Mouse (Mus musculus) limb, embryonic 12.5 days (tissue): ENCODE measurements around the gene Shroom1. TPM values are rescaled to one million over a fixed set of nuclear protein-coding genes. Genes with fewer than 3 reads are reported as not detected.

Experiments
- ATAC-seq: fragments of 200-750 bp; cut with Nextera tagmentation; 2 replicates; pipeline ENCODE4 v1.8.0; 2017; ENCODE audit warnings: low read depth, moderate TSS enrichment; ENCODE audit not compliant: insufficient number of reproducible peaks, insufficient read depth, low FRiP score, low TSS enrichment
- H3K27ac ChIP-seq: fragments of 300-500 bp; sonication (generic); 2 replicates; pipeline ENCODE4 v1.5.1; 2016; ENCODE audit warnings: mild to moderate bottlenecking, moderate library complexity
- H3K27me3 ChIP-seq: fragments of 300-500 bp; sonication (generic); 2 replicates; pipeline ENCODE4 v1.6.1; 2016; ENCODE audit warnings: mild to moderate bottlenecking, moderate library complexity
- H3K36me3 ChIP-seq: fragments of 300-500 bp; sonication (generic); 2 replicates; pipeline ENCODE4 v1.6.1; 2016; ENCODE audit warnings: mild to moderate bottlenecking, moderate library complexity
- H3K4me1 ChIP-seq: fragments of 300-500 bp; sonication (generic); replicated peaks from 2 replicates; pipeline ENCODE4 v1.6.1; 2016
- H3K4me2 ChIP-seq: fragments of 300-500 bp; sonication (generic); 2 replicates; pipeline ENCODE4 v1.6.1; 2016; ENCODE audit warnings: mild to moderate bottlenecking, moderate library complexity
- H3K4me3 ChIP-seq: fragments of 300-500 bp; sonication (generic); replicated peaks from 2 replicates; pipeline ENCODE4 v1.5.1; 2016; ENCODE audit warnings: mild to moderate bottlenecking
- H3K9ac ChIP-seq: fragments of 300-500 bp; sonication (generic); replicated peaks from 2 replicates; pipeline ENCODE4 v1.6.1; 2016; ENCODE audit warnings: mild to moderate bottlenecking, moderate library complexity
- H3K9me3 ChIP-seq: fragments of 300-500 bp; sonication (generic); 2 replicates; pipeline ENCODE4 v1.6.1; 2016; ENCODE audit warnings: mild to moderate bottlenecking, moderate library complexity
- WGBS: fragments of 180-500 bp; shearing (Covaris S2); methylation state at CpG from one replicate; pipeline ENCODE4 v1.1.7; 2016; 5-methylcytosine and 5-hydroxymethylcytosine counted together
- microRNA-seq: library from miRNA; unstranded; fragments of <30 nt; microRNA quantifications from one replicate; pipeline ENCODE4, GENCODE M21; 2017
- polyA plus RNA-seq: library from polyadenylated mRNA; unstranded; fragments of >200 nt; fragmentation: Nextera tagmentation; extraction: Ambion mirVana; gene quantifications from 2 replicates; pipeline ENCODE4 v1.2.1, GENCODE M21; 2016

Shroom1 gene
- polyA plus RNA-seq, 1 experiment from 2014 or later = 6.8 TPM

GRCm38 (mm10) chr11:53516775-53517627 lies 60.0 kb downstream of the Shroom1 start:
- Histone ChIP-seq H3K4me3 (no peak overlapping the region), H3K9ac (no peak overlapping the region), H3K4me1 (peaks cover 31% of the 10 kb centered on the region), H3K9me3 (no peaks in the 10 kb centered on the region), H3K36me3 (no peaks in the 10 kb centered on the region), H3K27ac (no peak overlapping the region), H3K27me3 (no peaks in the 10 kb centered on the region), H3K4me2 (no peak overlapping the region)
- ATAC-seq = no peak
- 35% methylated on average over 8 of the region's 8 CpGs for WGBS

Small RNA genes within 50 kb of the gene (microRNA-seq; reads per million reads assigned to microRNA genes)
- gene Mir6920 = not detected

Other genes with a start within 250 kb of the Shroom1 start
- 108 and 118 TPM in 2 replicates for gene Hspa4, start 156.7 kb upstream of the Shroom1 start, polyA plus RNA-seq
- 21.0 and 22.5 TPM in 2 replicates for gene Zcchc10, start 132.5 kb upstream of the Shroom1 start, polyA plus RNA-seq
- gene Aff4, start 106.4 kb upstream of the Shroom1 start, polyA plus RNA-seq = 61.5 and 67.4 TPM in 2 replicates
- gene Leap2, start 34.0 kb upstream of the Shroom1 start, polyA plus RNA-seq = 0.44 TPM in 1 of 2 replicates, not detected in the other
- 461 and 512 TPM in 2 replicates for gene Uqcrq, start 26.4 kb upstream of the Shroom1 start, polyA plus RNA-seq
- gene Gdf9, start 26.2 kb upstream of the Shroom1 start, polyA plus RNA-seq = 1.2 and 1.9 TPM in 2 replicates
- 0.36 and 0.38 TPM in 2 replicates for gene Gm10447, start 95 bp upstream of the Shroom1 start, polyA plus RNA-seq
- gene Gm9837, start 13.3 kb downstream of the Shroom1 start, polyA plus RNA-seq = not detected in 2 replicates
- gene Gm9945, start 23.0 kb downstream of the Shroom1 start, polyA plus RNA-seq = not detected in 2 replicates
- gene Sowaha, start 23.1 kb downstream of the Shroom1 start, polyA plus RNA-seq = 0.24 and 0.32 TPM in 2 replicates
- gene Sept8, start 62.1 kb downstream of the Shroom1 start, polyA plus RNA-seq = 36.7 and 41.8 TPM in 2 replicates
- gene Kif3a, start 110.2 kb downstream of the Shroom1 start, polyA plus RNA-seq = 80.7 and 84.6 TPM in 2 replicates
- 2.0 and 2.6 TPM in 2 replicates for gene Il4, start 161.5 kb downstream of the Shroom1 start, polyA plus RNA-seq
- gene Il13, start 177.5 kb downstream of the Shroom1 start, polyA plus RNA-seq = not detected in 2 replicates